Mouse (Mus musculus) lung, postnatal 36 days (tissue): Measurements from ENCODE around the gene Avil.

Experiments used
- DNase-seq: peaks from one replicate; pipeline ENCODE4 v3.0.0; 2022; ENCODE audit warnings: mixed read lengths

Avil gene

DNA sequence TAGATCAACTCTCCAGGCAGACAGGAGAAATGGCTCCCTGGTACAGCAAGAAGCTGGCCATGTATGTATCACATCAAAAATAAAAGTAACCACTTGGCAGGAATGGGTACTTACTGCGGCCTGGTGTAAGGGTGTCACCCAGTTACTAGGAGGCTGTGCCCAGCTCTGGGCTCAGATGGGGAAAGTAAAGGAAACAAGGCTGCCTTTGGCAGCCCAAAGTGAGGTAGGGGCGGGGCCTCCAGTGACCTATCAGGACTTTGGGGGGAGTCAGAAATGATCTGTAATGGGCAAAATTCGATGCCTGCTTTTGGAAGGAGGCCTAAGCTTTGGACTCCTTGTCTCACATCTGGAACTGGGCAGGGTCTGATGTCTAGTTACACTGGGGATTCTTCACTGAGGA lies 18.8 kb upstream of the Avil start:
- no peak for DNase-seq

DNA sequence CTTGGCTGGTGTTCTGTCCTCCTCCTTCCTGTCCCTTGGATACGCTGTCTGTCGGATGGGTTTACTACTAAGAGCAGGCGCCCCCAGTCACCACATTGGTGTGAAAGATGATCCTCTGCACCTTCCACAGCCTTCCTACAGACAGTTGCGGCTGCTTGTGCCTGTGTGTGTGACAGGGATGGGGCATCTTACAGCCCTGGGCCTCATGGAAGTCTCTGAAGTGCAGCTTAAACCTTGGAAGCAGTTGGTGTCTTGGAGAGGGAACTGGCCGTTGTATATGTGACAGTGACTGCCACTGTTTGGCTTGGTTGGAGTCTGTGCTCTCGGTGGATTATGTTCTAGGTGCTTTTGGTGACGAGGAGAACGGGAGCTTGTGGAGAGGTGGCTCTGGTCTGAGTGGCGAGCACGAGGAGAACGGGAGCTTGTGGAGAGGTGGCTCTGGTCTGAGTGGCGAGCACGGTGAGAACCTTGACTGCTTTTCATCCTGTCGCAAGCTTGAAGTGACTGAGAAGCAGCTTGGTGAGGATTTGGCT lies 17.2 kb upstream of the Avil start:
- no peak for DNase-seq

DNA sequence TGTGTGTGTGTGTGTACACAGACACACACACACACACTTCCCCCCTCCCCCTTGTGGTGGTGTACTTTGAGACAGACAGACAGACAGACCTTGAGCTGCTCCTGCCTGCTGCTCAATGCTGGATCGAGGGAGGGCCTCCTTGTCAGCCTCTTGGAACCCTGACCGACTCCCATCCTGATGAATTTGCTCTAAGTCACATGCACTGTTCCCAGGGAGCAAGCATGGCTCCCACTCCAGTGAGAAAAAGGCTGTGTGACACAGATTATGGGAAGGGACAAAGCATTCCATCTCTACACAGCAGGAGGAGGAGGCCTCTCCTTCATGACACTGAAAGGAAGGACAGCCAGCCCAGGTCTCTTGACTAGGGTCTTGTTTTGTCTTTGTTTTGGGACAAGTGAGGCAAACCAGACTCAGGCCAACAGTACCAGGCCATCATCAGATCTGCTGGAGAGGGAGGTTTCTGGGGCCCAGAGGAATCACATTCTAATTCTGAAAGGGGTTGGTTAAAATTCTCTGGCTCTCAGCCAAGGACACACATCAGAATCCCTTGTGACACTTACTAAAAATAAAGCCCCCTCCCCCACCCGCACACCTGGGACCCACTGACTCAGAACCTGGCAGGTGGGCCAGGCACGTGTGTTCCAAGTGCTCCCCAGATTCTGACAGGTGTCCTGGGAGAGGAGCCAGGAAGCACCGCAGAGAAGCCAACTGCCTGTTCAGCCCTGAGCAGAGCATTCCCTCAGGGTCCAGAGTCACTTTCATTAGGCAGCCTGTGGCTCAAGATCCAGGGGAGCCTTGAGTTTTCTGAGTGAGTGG lies 16.1 kb upstream of the Avil start:
- DNase-seq: peak; percentile 62

DNA sequence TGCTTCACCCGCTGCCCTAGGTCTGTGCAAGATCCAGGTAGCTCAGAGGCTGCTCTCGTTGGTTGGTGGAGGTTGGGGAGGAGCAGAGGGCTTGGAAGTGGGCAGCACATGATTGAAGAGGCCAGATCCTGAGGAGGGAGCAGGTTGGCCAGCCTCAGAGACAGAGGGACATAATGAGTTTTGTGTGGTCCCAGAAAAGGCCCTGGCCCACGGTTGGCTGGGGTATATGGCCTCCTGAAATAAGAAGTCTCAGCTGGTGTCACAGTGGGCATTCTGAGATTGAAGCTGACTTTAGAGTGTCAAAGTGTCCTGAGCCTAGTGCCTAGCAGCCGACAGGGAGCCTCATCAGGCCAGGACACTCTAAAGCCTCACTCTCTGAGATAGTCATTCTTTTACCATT lies 15.4 kb upstream of the Avil start:
- DNase-seq: no peak

DNA sequence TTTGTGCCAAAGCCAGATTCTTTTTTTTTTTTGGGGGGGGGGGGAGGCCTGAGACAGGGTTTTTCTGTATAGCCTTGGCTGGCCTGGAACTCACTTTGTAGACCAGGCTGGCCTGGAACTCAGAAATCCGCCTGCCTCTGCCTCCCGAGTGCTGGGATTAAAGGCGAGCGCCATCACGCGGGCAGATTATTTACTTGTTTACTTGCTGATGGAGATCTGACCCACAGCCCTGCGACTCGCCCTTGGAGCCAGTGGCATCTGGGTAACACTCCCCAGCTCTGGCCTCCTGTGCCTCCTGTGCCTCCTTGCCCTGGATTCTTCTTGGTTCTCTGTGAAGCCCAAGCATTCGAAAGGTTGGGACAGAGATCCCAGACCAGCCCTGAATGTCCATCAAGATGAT lies 14.9 kb upstream of the Avil start:
- DNase-seq: no peak

DNA sequence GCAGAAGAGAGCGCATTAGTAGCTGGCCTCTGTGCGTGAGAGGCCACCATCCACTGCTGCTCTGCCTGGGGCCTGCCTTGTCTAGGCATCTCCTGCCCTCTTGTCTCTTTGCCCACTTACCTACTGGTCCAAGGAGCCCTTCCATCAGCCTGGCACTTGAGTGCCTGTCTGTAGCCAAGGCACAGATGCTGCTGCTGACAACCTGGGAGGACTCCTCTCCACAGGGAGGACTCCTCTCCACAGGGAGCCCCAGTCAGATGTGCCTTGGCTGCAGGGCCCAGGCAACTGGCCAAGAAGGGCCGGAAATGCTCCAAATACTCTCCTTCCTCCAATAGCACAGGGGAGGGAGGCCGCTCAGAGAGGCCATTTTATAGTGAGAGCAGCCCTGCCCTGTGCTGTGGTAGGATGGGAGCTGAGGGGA lies 14.0 kb upstream of the Avil start:
- peak; percentile 94 for DNase-seq

DNA sequence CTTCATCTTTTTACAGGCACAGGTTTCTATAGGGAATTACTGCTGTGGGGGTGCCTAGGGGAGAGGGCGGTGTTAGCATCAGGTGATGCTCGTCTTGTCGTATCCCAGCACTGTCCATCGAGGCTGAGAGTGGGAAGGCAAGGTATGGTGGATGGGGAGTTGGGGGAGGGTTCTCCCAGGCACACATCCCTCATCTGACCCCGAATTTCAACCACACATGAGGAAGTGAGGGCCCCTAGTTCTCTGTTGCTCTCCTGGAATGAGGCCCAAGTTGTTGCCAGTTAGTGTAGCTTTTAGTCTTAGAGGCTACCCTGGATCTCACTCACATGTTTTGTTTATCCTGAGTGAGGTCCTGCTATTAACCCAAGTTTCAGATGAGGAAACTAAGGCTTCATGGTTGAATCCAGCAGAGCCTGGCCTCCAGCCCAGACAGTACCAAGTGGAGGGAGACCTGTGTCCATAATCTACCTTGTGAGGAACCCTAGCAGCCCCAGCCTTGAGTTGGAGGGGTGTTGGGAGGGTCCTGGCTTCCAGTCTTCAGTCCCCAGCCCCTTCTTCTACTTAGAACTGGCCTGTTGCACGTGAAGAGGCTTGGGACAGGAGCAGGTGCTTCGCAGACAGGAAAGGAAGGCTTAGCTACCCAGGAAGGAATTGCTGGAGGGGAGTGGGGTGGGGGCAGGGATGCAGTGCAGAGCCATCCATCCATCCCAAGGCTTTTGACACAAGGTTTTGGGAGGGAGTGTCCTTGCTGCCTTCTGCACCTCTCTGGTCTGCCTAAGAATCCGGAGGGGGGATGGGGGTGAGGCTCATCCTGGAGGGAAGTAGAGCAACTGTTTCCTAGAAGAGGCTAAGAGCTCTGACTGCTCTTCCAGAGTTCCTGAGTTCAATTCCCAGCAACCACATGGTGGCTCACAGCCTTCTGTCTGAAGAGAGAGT lies 13.1 kb upstream of the Avil start:
- DNase-seq: no peak

DNA sequence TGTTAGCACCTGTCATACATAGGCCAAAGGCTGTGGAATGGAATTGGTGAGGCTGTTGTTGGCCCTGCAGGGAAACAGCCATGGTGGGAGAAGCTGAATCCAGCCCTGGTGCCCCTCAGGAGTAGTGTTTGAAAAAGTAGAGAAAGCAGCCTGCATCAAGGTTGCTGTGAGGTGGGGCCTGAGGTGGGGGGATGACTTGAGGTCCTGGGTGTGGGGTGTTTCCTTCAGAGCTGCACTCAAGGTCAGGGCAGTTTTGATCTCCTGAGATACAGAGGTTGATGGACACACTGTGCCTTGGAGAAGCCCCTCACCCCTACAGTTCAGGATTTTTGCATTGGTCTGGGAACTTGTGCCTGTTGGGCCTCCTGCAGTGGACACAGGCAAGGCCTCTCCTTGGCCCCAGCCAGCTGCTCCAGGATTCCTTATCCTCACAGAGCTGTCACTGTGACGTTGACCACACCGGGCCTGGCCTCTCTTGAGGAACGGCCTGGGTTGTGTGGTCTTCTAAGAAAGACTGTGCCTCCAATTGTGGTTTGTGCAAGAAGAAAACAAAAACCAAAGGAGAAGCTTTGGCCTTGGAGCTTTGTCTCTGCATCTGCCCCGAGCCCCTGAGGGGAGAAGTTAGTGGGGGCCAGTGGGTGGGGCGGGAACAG lies 11.9 kb upstream of the Avil start:
- no peak for DNase-seq

DNA sequence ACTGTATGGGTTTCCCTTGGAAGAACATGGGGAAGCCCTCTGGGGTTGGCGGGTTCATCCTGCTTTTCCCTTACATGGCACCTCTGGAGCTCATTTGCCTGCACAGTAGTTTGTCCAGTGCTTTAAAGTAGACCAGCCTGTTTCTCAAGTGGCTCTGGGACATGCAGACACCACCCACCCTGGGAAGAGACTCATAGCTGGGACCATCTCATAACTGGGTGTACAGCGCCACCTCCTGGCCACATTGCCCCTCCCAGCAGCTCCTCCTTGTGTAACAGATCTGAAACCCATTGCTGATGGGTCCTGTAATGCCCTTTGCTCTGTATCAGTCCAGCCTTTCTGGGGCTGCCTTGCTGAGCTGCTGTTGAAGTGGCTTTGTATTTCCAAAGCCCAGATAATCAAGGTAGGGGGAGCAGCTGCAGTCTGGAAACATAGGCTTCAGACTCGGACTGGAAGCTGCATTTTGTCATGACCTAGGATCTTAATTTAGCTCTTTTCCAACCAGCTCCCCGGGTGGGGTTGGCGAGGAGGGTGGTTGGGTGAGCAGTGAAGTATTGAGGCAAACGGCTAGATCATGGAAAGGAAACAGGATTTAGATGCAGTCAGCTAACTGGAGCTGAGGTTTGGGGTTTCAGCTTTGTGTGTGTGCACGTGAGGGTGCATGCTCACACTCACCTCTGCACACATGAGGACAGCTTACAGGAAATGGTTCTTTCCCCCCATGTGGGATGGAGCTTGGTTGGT lies 10.0 kb upstream of the Avil start:
- peak; percentile 96 for DNase-seq

DNA sequence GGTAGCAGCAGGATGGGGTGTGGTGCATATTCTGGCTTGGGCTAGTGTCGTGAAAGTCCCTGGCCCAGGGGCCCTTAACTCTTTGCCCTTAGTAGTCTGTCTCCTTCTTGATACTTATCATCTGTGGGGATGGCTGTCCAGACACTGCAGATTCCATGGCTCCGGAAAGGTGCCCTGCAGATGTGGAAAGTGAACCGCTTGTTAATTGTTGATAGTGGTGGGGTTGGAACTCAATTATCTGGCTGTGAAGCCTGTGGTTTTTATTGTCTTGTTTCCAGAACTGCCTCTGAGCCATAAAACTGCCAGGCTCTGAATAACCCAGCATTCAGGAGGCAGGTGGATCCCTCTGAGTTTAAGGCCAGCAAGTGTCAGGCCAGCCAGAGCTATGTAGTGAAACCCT lies 8.8 kb upstream of the Avil start:
- no peak for DNase-seq

DNA sequence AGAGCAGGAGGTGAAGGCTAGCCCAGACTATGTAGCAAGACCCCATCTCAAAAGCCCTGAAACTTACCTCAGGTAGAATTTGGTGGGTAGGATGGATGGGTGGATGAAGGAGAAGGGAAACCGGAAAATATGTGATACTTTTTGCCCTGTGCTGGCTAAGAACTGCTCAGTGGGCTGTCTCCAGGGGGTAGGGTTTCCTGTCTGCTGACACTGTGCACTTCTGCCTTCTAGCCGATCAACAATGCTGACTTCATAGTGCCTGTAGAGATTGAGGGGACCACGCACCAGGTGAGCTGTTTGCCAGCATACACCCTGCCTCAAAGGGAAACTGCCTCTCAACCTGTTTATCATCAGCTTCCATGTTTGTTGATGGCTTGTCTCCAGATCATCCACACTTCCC lies 6.9 kb upstream of the Avil start:
- no peak for DNase-seq

DNA sequence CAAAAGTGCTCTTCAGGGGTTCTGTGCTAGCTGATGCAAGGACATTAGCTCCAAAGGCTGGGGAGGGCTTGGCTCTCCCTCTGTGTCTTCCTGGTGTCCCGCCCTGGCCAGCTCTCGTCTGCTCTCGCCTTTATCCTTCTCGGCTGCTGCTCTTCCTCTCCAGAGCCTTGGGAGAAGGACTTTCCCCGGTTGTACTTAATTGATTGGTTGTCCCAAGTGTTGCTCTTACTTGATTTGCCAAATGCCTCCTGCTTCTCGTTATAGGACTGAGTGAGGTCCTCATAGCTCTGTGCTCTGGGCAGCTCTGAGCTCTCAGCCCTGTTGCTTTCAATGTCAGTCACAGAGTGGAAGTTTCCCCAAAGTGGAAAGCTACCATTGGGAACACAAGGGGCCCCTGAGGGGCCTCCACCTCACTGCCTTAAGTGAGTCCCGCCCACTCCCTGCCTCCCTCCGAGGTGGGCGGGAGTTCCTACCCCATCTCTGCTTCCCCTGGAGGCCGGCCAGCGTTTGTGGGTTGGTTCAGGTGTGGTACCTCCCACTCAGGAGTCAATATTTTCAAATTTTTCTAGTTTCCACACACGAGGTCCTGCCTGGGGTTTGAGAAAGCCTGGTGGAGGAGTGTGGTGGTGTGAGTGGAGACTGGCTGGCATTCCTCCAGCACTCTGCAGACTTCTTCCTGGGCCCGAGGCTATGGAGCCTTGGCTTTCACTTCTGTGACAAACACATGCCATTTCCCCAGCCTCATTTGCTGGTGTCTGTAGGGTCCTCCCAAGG lies 3.0 kb upstream of the Avil start:
- DNase-seq: no peak

DNA sequence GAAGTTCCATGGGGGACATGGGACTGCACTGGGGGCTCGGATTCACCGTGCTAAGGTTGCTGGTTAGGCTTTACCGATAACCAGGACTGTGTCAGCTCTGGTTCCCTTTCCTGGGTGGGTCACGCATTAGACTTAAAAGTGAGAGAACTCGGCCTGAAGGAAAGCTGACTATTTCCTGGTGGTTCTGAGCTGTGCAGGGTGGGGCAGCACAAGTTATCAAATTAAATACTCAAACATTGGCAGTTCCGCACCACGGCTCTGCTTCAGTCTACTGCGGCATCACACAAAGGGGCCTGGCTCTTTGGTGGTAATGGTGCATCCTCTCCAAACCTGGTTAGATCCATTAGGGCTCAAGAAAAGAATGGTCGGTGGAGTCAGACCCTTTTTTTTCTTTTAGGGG lies 788 bp downstream of the Avil start:
- DNase-seq: no peak

DNA sequence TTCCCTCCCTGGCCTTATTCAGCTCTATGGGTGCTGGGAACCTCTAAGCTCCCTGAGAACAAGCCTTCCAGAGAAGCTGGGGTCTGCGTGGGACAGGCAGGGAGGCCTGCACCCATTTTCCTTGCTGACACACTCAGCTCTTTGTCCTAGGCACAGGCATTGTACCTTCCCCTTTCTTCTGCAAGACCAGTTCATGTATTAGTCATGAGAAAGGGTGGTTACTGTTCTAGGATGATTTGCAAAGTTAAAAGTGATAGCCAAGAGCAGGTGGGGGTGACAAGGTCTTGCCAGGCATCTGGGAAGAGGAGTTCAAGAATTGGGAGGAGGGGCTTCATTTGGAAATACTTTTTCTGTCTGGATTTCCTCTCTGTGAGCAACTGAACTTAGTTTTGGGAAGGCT lies 1.5 kb downstream of the Avil start:
- no peak for DNase-seq

DNA sequence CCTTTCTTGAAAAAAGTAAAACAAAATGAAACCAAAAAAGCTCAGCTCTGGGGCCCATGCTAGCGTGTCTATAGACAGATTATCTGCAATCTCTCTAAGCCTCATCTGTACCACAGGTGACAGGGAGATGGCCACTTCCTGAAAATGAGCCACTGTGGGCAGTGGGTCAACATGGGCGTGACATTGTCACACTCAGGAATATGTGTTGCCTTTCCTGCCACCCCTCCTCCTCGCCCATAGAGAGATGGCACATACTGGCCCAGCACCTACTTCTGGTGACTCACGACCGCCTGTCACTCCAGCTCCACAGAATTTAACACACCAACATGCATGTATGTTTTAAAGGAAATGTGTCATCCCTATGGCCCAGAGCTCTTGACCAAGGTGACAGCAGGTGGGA lies 2.3 kb downstream of the Avil start:
- no peak for DNase-seq

DNA sequence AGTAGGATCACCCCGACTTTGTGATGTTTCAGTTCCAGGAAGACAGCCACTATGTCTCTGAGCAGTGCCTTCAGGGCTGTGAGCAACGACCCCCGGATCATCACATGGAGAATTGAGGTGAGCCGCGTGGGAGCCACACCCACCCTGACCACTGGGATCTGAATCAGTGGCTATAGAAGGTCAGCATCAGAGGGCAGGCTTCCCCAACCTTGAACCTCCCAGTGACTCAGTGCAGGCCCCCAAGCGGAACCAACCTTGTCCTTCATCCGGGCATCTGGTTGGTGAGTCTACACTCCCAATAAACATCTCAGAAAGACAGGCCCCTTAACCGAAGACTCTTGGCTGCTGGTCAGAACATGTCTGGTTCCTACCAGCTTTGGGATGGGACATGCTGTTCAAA lies 2.8 kb downstream of the Avil start:
- DNase-seq: no peak

DNA sequence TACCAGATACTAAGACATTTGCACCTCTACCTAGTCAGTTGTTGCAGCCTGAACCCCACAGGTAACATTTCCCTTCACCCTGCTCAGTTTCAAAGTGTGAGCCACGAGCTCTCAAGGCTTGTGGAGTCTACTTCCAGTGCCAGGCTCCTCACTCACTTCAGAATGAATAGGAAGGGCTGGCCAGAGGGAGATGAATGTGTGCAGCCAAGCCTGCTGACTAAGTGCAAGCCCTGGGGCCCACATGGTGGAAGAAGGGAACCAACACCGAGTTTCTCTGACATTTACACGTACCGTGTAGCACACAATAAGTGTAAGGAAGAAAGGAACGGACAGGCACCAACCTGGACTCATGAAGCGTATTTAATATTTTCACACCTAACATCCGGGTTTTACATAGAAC lies 3.3 kb downstream of the Avil start:
- no peak for DNase-seq

DNA sequence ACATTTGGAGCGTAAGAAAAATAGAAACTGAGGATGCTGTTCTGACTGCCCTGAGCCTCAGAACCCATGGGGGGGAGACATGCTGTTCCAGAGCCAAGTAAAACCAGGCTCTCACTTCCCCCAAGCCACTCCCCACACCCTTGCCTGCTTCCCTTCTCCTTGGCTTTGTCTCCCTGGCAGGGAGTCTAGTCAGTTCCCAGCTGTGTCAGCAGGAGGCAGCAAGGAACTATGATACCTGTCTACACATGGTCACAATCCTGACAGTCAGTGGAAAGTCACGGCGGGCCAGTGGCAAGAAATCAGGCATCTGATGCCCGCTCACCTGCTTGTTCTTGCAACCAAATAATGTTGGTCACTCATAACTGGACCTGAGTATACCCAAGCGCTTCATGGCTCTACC lies 16.0 kb downstream of the Avil start:
- DNase-seq: peak; percentile 31

DNA sequence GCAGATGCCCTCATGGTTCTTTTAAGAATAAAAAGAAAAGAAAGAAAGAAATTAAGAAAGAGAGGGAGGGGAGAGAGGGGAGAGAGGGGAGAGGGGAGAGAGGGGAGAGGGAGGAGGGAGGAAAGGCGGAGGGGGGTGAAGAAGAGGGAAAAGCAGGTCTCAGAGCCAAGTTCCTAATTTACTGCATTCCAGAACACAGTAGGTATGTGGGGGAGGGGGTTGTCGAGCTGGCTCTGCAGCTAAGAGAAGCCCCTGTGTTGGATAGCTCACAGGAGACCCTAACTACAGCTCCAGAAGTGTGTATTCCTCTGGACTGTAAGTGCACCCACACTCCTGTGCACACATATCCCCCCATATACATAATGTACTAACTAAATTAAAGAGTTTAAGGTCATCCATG lies 16.6 kb downstream of the Avil start:
- no peak for DNase-seq

DNA sequence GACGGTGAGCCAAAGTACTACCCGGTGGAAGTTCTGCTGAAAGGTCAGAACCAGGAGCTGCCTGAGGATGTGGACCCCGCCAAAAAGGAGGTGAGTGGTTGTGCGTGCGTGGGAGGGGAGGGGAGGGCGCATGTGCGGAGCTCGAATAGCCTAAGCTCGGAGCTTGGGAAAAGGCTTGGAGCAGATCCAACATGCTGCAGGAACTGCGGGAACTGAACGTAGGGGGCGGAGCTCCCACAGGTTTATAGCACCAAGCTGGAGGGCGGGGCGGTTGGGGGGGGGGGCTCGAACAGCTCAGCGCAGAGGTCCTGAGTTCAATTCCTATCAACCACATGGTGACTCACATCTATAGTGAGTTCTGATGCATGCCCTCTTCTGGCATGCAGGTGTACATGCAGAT lies 17.9 kb downstream of the Avil start:
- DNase-seq: no peak
